Mouse (Mus musculus): ENCODE measurements around the gene Pi4ka. TPM values are rescaled to one million over a fixed set of nuclear protein-coding genes. Genes with fewer than 3 reads are reported as not detected.

Gene Pi4ka
- 79.1 TPM for polyA plus RNA-seq (2017; shearing (Covaris generic))

DNA sequence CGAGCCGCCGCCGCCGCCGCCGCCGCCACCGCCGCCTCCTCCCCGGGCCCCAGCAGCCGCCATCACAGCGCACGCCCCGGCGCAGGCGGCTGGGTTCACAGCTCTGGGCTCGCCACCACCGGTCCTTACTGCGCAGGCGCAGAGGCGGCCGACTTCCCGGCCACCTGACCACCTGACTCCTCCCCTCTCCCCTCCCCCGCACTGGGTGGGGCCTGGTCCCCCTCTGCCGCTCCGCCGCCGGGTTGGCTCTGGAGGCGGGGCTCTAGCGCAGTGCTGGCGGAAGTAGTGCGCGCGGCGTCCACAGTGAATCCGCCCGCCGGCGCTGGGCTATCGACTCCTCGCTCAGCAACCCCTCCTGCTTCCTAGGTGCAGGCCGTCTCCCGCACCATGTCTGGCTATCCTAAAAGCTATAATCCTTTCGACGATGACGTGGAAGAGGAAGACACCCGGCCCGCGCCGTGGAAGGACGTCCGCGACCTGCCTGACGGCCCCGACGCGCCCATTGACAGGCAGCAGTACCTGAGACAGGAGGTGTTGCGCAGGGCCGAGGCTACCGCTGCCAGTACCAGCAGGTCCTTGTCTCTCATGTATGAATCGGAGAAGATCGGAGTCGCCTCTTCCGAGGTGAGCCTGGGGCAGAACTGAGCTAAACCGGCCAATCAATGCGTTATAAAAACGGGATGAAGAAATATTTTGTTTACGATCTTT is at the start of gene Pi4ka, which contains the start of gene Snap29:
Pi4ka (minus strand) TSS at position 579 of the 708 bp plus-strand sequence.
Snap29 (plus strand) TSS at position 251 of the 708 bp plus-strand sequence.

DNA sequence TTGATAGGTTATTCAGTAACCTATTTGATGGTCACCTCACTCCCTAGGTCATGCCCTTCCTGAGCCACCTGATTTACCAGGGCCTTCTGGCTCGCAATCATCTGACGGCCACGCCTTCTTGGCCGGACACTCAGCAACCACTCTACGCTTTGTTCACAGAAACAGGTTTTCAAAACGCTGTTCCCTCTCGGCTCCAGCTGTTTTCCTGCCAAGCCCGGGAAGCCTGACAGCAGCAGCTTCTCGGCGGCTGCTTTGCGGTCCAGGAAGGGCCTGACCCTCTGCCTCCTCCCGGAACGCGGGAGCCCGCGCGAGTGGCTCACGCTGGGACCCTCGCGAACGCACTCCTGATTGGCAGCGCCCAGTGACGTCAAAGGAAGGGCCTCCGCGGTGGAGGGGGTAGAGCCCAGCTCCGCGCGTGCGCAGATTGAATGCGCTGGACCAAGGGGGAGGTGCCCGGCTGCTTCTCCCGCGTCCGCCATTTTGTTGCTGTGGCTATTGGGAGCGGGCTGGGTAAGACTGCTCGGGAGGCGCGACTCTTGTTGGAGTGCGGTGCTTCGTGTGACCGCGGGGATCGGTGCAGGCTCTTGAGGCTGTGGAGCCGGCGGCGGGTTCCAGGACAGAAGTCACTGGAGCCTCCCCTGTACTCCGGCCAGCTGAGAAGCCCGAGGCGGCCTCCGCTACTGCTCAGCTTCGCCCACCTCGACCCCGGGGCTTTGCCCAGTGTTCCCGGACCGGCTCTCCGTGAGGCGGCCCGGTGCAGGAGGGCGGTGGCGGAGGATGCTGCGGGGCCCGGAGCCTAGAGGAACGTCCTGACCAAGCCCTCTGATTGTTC is 45.6 kb upstream of the Pi4ka start, which contains the start of gene Crkl:
Crkl (plus strand) TSS at position 447 of the 832 bp plus-strand sequence.

DNA sequence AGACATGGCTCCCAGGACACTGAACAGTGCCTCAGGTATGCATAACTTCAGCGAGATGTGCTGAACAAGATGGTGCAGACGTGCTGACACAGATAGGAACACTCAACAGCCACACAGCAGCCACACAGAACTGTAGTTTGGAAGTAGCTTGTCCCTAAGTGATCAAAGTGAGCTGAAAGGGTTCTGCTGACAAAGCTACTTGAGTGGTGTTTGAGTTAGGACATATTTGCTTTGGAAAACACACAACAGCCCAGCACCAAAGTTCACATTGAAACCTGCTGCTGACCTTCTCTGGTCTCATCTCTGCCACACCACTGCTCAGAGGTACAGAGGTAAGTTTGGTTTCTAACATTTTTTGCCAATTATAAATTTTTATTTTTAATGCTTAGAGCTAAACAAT is 75.0 kb downstream of the Pi4ka start, which contains the start of gene Serpind1:
Serpind1 (plus strand) TSS at position 256 of the 400 bp plus-strand sequence.

DNA sequence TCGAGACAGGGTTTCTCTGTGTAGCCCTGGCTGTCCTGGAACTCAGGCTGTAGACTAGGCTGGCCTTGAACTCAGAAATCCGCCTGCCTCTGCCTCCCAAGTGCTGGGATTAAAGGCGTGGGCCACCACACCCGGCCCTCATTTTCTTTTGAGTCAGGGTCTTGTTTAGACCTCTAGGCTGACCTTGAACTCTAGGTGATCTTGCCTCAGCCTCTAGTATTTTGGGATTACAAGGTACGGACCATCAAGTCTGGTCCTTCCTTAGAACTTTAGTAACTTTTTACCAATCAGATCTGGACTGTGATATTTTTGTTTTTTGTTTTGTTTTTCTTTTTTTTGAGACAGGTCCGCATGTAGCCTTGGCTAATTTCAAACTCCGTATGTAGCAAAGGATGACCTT is 130.4 kb downstream of the Pi4ka start, which contains the start of gene Tmem191c:
Tmem191c (plus strand) TSS at position 357 of the 400 bp plus-strand sequence.

DNA sequence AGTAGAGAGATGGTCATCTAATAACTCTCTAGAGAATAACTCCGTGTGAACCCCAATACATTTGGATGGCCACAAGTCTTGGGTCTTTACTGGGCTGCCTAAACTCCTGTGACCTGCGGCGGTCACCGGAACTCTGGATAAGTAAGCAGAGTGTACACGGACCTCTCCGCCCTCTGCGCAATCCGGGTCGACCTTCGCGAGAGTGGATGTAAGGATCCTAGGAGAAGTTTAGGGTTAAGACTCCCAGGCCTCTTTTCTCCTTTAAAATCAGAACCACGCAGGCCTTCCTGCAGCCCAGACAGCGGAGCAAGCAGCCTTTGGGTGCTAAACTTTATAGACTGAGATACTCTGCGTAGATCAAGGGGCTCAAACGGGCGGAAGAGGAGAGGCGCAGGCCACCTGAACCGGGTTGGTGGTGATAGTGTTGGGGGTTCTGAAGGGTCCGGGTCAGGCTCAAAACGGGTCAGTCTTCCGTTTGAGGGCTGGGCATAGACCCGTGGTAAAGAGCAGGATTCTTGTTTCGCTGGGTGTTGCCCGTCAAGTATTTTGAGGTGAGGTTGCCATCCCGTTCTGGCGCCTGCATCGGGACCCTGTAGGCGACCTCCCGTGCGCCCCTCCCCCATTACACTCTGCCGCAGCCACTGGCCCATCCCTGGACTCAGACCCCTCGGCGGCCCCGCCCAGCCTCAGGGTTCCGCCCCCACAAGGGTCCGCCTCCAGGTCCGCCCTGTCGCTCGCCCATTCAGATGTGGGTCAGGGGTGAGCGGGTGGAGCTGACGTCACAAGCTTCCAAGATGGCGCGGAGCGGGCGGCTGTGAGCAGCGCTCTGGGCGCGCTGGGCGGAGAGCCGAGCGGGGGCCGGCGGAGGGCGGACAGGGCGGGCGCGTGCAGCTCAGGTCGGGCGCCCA is 173.1 kb downstream of the Pi4ka start, which contains the start of gene Hic2:
Hic2 (plus strand) TSS at position 779 of the 908 bp plus-strand sequence.

Other genes with a start within 250 kb of the Pi4ka start
- 196 TPM for gene Ube2l3, start 203.7 kb downstream of the Pi4ka start, polyA plus RNA-seq (2017; shearing (Covaris generic))
- gene Rimbp3, start 197.7 kb downstream of the Pi4ka start, polyA plus RNA-seq (2017; shearing (Covaris generic)): not detected
- gene Hic2, start 172.7 kb downstream of the Pi4ka start, polyA plus RNA-seq (2017; shearing (Covaris generic)): 5.5 TPM
- 108 TPM for gene Tmem191c, start 130.2 kb downstream of the Pi4ka start, polyA plus RNA-seq (2017; shearing (Covaris generic))
- 0.36 TPM for gene Serpind1, start 74.9 kb downstream of the Pi4ka start, polyA plus RNA-seq (2017; shearing (Covaris generic))
- gene Snap29, start 328 bp downstream of the Pi4ka start, polyA plus RNA-seq (2017; shearing (Covaris generic)): 18.1 TPM
- gene Crkl, start 45.7 kb upstream of the Pi4ka start, polyA plus RNA-seq (2017; shearing (Covaris generic)): 64.9 TPM
- not detected for gene Aifm3, start 83.3 kb upstream of the Pi4ka start, polyA plus RNA-seq (2017; shearing (Covaris generic))
- 34.0 TPM for gene Lztr1, start 102.4 kb upstream of the Pi4ka start, polyA plus RNA-seq (2017; shearing (Covaris generic))
- gene Thap7, start 124.8 kb upstream of the Pi4ka start, polyA plus RNA-seq (2017; shearing (Covaris generic)): 61.2 TPM
- gene Lrrc74b, start 154.9 kb upstream of the Pi4ka start, polyA plus RNA-seq (2017; shearing (Covaris generic)): not detected
- gene P2rx6, start 155.6 kb upstream of the Pi4ka start, polyA plus RNA-seq (2017; shearing (Covaris generic)): not detected
- 1.6 TPM for gene Slc7a4, start 176.9 kb upstream of the Pi4ka start, polyA plus RNA-seq (2017; shearing (Covaris generic))
- 19.5 TPM for gene Smpd4, start 213.0 kb upstream of the Pi4ka start, polyA plus RNA-seq (2017; shearing (Covaris generic))
- gene Ccdc74a, start 240.2 kb upstream of the Pi4ka start, polyA plus RNA-seq (2017; shearing (Covaris generic)): not detected